Mouse (Mus musculus): ENCODE results near the gene Cbx2.

The Cbx2 gene

DNA sequence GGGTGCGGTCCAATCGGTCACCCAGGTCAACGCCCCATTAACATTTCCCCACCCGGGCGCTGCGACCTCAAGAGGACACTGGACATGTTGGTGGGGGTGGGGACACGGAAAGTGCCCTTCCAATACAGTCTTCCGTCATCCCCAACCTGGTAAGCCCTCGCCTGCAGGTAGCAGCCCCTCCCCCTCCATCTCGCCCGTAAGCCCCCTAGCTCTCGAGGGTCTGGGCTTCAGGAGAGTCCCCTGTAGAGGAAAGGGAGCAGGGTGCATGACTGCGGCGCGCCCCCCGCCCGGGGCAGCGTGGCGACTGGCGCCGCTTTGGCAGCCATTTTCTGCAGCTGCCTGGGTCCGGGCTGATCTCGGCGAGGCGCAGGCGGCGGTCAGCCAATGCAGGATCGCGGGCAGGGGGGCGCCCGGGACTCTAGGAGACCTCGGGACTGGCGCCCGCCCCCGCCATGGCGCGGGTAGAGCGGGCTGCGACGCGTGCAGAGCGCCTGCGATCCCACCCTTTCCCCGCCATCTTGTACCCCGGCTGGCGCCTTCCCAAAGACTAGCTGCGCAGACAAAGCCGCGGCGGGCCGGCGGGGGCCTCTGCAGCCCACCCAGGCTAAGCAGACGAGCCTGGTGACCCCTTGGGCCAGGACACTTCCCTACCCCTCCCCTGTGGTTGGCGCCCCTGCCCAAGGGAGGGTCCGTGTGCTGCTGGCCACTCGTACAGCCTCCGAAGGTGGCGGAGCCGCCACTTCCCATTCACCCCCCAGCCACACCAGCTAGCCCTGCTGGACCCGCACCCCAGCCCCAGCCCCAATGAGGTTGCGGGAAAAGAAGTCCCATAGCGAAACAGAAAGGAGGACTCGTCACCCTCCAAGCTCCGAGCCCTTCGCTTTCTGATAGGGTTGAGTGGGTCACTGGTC lies 33.8 kb downstream of the Cbx2 start:
- DNase-seq (ENCODE audit: low spot score in 2 of 2), result peak in 1 of 2 experiments; percentile 82

DNA sequence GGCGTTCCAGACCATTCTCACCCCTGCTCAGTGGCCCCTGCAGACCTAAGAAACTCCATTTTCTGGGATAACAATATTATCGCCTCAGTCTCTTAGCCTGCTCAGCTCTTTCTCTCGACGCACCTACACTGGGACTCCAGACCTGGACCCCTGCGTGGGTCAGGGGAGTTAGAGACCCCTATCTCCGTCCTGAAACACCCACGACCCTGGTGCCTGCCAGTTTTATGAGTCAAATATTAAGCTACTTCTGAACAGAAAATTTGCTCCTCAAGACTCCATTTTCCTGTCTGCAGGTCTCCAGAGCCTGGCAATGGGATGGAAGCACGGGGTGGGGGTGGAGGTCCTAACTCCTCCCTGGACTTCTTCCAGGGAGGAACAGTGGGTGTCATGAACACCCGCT lies 34.5 kb downstream of the Cbx2 start:
- DNase-seq (ENCODE audit: low spot score in 2 of 2), result peak in 1 of 2 experiments; percentile 26

DNA sequence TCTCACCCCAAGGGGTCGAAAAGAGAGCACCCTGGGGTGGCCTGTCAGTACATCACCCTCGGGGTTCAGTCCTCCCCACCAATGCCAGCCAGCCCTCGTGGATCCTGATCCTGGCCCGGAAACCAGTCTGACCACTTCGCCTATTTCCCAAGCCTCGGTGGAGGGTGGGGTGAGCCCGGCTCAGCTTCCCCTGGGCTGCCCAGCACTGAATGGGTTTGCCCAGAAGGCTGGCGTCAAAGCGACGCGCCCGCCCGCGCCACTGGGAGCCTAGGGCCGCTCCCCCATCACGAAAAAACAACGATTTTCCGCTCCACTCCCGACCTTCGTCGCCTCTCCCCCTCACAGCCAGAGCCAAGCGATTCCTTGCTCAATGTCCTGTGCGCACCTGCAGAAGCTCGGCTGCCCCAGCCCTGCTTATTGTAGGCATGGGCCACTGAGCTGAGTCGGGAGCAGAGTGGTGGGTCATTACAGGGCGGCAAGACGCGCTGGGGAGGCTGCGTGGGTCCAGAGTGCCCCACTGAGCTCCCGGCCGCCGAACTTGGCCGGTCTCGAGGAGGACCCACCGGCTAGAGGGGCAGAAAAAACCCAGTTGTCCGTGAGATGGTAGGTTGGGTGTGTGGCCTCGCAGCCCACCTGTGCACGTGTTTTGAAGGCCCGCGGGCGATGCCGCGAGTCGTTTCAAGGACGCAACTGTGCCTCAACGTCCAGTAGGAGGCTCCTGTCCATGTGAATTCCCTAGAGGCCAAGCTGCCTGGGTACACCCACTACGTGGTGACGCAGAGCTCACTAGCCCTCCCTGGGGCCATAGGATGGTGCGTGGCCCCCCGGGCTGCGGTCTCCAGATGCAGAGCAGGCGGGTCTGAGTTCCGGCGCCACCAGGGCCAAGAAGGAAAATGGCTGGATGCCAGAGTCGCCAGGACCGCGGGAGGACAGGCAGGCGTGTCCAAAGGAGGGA lies 35.6 kb downstream of the Cbx2 start:
- peak; percentile 79 to 84 for DNase-seq (ENCODE audit: low spot score in 2 of 2)

DNA sequence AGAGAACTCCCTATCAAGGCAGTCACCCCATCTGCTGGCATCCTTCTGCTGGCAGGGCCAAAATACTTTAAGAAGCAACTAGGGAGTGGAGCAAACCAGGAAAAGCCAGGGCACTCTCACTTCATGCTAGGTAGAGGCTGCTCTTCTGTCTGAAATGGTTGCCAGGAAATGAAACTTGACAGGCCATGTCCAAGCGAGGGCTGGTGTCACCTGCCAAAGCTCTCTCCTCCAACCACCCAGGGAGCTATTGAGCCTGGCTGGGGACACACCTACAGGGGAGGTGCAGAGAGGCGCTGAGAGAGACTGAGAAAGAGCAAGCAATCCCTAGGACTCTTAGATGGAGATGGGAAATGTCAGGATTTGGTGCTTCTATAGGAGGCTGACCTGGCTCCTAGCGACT lies 36.5 kb downstream of the Cbx2 start:
- no peak for DNase-seq (ENCODE audit: low spot score in 2 of 2)

DNA sequence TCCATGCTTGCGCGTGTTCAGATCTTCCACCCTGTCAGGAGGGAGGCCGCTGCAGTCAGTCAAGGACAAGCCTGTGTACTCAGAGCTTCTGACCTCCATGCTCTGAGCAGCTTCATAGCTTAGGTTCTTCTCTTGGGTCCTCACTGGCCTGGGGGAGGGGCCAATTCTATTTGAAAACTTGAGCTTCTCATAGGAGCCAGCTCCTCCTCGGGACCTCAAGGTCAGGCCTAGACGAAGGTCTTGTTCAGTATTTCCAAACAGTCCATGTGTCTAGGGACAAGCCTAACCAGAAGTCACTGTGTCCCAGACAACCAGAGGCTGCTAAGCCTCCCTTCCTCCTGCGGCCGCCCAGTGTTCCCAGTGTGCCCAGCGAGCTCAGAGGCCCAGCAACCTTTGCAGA lies 44.1 kb downstream of the Cbx2 start:
- DNase-seq (ENCODE audit: low spot score in 2 of 2), result no peak

DNA sequence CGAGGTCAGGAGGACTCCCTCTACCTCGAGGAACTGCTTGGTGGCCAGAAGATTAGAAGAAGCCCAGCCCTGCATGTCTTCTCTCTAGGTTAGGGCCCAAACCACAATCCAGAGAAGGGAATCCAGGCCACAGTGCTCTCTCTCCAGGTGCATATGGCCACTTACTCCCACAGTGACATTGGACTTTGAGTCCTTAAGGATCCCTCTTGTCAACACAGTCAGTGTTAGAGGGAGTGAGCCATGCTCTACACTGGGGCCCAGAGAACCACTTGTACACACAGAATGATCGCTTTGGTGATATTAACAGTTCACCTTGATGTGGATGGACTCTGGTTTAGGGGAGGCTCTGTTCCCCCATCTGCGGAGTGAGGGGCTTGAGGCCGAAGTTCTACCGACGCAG lies 49.5 kb downstream of the Cbx2 start:
- DNase-seq (ENCODE audit: low spot score in 2 of 2), result no peak

DNA sequence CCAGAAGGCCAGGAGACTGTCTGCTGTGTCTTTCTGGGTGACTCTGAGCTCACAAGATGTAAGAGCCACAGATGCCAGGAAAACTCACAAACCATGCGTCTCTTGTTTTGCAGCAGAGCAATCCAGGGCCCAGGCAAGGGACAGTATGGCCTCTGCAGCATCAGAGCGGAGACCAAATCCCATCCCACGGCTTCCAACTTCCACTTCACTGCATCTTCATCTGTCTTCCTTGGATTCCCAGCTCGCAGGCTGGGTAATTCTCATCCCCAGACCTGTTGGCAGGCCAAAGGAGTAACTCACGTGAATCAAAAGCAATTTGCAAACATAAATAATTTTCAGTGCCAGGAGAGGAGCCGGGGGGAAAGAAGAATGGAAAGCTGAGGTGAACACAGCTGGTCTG lies 50.2 kb downstream of the Cbx2 start:
- DNase-seq (ENCODE audit: low spot score in 2 of 2), result no peak

DNA sequence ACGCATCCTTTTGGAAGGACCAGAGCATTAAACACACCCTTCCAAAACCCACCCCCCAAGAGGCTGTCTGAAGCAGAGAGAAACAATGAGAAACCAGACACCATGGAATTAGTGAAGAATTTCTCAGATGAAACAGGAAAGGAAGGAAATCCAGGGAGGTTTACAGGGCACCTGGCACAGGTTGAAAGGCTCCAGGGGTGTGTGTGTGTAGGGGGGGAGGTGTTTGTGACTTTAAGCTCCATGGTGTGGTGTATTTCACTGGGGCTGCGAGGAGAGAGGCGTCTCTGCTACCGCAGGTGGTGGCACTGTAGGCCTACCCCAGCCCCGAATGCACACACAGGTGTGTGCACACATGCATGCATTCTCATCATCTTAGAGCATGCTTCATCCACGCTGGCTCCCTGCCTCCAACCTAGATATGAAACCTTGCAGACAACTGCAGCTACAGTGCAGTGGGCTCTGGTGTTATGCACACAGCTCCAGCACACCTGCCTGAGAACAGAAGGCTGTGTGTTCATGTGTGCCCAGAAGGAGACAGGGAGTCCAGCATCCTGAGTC lies 51.2 kb downstream of the Cbx2 start:
- no peak for DNase-seq (ENCODE audit: low spot score in 2 of 2)

DNA sequence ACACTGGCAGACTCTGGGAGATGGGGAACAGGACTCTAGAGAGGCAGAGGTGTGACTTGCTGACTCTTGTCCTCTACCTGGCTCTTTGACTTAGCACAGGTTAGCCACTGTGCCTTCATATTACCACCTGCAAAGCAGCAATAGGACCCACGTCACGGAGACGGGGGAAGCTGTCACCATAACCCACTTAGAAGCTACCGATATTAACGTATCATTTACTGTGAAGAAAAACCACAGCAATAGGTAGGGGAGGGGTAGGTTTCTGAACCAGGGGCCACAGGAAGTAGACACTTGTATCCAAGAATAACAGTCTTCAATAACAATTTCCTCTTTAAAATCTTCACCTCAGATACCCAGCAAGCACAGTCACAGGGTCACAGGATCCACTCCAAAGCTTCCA lies 53.0 kb downstream of the Cbx2 start:
- DNase-seq (ENCODE audit: low spot score in 2 of 2), result no peak

DNA sequence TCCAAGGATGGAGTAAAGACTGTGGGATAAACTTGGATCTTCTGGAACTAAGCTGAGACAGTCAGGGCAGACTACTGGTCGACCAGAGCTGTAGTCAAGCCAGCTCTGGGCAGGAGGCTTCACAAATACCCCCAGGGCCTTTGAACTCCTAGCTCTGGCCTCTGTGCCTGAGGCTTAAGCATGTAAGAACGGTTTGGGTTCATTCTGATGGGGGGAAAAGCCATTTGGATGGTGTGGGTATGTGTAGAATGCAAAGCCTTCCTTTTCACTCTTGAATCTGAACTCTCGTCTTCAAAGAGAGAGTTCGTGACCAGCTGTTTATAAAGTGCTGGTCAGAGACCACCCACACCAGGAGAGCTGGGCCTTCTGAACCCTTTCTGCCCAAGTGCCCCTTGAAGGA lies 55.0 kb downstream of the Cbx2 start:
- no peak for DNase-seq (ENCODE audit: low spot score in 2 of 2)

DNA sequence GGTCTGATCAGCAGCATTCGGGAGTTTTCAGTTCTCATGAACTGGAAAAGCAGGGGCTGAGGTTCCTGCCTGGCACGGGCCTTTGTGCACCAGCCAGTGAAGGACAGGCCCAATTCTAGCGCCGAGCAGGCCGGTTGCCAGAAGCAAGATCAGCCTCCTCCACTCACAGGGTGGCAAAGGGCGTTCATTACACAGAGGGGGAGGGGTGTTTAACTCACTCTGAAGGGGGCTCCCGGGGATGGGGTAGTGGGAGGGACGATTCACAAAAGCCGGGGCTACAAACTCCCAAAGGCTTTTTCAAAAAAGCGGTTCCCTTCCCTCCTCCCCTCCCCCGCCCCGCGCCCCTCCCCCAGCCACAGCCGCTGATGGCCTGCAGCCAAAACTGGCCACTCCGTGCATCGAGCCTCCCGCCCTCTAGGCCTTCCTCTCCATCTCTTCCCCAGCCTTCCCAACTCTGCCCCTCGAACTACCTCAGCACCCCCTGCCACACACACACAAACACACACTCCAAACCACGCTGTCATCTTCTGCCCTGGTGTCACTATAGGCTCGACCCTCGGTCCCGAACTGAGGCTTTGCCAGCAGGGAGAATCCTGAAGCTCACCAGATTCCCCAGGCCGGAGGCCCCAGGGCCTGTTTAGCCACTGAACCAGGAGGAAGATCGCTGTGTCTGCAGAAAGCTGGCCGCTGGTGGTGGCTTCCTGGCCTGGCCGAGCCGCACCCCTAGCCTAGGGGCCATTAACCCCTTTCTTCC lies 56.1 kb downstream of the Cbx2 start:
- DNase-seq (ENCODE audit: low spot score in 2 of 2), result peak in 1 of 2 experiments; percentile 43

DNA sequence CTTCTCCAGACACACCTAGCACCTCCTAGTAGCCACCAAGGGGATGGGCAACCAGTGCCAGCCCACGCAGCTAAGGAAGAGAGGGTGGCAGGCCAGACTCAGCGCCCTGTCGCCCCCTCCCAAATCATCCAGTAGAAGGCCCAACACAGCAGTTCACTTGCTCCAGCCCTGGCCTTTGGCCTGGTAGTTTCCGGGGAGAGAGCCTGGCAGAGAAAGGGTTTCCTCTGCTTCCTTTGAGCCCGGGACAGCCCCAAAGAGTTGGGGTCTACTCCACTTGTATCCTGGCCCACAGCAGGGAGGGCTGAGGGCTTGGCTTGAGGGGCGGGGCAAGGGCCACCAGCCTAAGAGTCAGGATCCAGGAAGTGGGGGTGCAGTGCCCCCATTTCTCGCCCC lies 56.7 kb downstream of the Cbx2 start:
- no peak for DNase-seq (ENCODE audit: low spot score in 2 of 2)

DNA sequence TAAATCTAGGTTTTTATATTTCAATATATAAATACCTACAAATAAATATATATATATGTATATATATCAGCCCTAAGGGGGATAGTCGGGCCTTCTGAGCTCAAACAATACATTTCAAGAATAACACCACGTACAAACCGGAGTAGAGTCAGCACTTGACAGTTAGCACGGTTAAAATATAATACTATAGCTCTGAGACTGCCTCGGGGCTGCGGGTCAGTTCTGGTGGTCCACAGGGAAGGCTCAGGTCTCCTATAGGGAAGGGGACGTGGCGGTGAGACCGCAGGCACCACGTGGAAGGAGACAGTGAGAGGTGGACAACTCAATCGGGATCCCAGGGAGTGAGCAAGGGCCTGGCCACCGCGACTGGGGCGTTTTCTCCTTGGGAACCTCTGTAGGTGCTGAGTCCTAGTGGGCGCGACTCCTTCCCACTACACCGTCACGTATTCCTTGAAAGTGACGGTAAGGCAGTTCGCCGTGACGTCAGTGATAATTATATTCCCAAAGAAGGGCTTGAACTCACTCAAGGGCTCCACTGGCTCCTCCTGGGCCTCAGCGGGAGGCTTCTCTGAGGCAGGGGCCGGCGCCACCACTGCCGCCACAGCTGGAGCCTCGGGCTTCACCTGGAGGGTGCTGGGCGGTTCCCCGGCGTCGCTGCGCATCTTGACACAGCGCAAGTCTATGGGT lies 57.8 kb downstream of the Cbx2 start:
- no peak for DNase-seq (ENCODE audit: low spot score in 2 of 2)

Data from urinary bladder, adult 18-20 months (tissue).